Mouse (Mus musculus): ENCODE data around the gene Ttc6. TPM values are rescaled to one million over a fixed set of nuclear protein-coding genes. Genes with fewer than 3 reads are reported as not detected.

Gene Ttc6
- polyA plus RNA-seq, 1 experiment from 2014 or later, result 0.43 TPM

Other genes starting within 250 kb of the Ttc6 start
- gene Foxa1, start 17.2 kb upstream of the Ttc6 start, polyA plus RNA-seq (2016; fragmentation: Nextera tagmentation; extraction: Ambion mirVana), result 0.17 and 0.61 TPM in 2 replicates

Data from forebrain, embryonic 10.5 days (tissue).